Mouse (Mus musculus) heart, adult 8-10 months (tissue): Measurements from ENCODE around the gene Fcrl1. TPM values are rescaled to one million over a fixed set of nuclear protein-coding genes. Genes with fewer than 3 reads are reported as not detected.
"Not testable (repeated sequence)": the region's sequence is repeated elsewhere in the genome, so short reads cannot be mapped to it uniquely, and the experiment has no call there.

Source experiments
- DNase-seq: peaks from one replicate; pipeline ENCODE4 v3.0.0; 2022; ENCODE audit warnings: low spot score
- total RNA-seq, 4 experiments: library from RNA; stranded (reverse); gene quantifications; 2 replicates each; pipeline ENCODE4 v1.2.4; 2022

Gene Fcrl1
- under 1 TPM in 1 of 4 experiments, not detected in 3; 0.46 TPM for total RNA-seq

DNA sequence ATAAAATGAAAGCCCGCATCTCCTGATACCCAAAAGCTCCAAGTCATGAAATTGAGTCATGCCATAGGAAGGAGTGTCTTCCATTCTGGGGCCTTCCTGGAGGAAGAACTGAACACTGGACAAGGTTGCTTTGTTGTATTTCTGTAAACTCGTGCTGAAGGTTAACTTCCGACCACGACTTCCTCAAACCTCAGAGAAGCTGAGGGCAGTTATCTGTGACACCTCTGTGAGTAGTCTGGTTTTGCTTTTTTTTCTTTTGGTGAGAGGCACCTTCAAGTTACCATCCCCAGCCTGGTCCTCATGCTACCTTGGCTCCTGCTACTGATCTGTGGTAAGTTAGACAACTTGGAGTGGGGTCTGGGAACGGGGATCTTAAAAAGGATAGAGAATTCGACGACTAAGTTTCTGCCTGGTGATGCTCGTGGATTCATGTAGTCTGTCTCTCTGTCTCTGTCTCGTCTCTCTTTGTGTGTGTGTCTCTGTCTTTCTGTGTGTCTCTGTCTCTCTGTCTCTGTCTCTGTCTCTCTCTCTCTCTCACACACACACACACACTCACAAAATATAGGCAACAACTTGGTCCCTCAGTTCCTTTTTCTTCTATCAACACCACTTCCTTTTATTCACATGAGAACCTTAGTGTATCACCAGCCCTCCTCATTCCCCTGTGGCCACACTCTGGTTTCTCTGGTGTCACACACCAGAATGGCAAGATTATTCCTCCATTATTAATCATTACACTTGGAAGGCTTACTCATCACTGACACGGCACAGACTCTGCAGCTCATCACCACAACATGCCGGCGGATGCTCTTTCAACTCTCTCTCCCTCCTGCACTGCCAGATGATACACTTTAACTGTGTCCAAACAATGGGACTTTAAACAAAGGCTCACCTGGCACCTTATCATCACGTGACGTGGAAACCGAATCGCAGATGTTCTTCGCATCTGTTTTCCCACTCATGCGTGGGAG lies at the start of gene Fcrl1:
Gene Fcrl1, plus strand, starts transcription at position 193 of the 971 bp plus-strand sequence.
- DNase-seq: no peak

GRCm38 (mm10) chr3:87337899-87338298 lies 38.3 kb upstream of the Fcrl1 start:
- DNase-seq: peak; percentile 53

- DNase-seq: not testable (repeated sequence)
Measured at GRCm38 (mm10) chr3:87350992-87351391, 25.2 kb upstream of the Fcrl1 start.

DNA sequence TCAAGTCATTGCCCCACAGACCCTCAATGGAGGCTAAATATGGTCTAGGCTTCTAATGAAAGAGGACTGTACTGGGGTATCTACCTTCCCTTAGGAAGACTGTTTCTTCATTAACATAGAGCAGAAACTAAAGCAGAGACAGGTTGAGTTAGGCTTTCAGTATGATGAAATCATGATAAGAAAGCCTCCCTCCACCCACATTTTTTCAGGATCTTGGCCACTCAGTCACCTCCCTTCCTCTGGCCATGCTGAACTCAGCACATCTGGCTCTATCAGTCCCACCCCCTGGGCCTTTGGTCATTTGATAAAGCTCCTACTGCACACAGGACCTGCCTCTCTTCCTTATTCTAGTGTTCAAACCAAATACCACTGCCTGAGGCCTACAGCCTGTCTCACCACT lies 18.6 kb upstream of the Fcrl1 start, which contains the start of gene Cd5l:
Gene Cd5l, plus strand, starts transcription at position 301 of the 400 bp plus-strand sequence.
- DNase-seq: no peak

GRCm38 (mm10) chr3:87359215-87359614 lies 17.0 kb upstream of the Fcrl1 start:
- no peak for DNase-seq

GRCm38 (mm10) chr3:87360466-87360865 lies 15.7 kb upstream of the Fcrl1 start:
- no peak for DNase-seq

DNA sequence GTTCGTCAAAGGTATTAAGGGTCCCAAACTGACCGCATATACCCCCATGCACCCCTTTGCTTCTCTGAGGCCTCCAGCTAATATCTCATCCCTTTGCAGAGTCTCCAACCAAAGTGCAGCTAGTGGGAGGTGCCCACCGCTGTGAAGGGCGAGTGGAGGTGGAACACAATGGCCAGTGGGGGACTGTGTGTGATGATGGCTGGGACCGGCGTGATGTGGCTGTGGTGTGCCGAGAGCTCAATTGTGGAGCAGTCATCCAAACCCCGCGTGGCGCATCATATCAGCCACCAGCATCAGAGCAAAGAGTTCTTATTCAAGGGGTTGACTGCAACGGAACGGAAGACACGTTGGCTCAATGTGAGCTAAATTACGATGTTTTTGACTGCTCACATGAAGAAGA lies 10.5 kb upstream of the Fcrl1 start:
- DNase-seq: no peak

DNA sequence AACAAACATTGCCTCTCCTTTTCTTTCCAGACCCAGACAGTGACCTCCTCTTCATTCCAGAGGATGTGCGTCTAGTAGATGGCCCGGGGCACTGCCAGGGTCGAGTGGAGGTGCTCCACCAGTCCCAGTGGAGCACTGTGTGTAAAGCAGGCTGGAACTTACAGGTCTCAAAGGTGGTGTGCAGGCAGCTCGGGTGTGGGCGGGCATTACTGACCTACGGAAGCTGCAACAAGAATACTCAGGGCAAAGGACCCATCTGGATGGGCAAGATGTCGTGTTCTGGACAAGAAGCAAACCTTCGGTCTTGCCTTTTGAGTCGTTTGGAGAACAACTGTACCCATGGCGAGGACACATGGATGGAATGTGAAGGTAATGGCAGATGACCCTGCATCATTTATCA lies 8.7 kb upstream of the Fcrl1 start:
- no peak for DNase-seq

DNA sequence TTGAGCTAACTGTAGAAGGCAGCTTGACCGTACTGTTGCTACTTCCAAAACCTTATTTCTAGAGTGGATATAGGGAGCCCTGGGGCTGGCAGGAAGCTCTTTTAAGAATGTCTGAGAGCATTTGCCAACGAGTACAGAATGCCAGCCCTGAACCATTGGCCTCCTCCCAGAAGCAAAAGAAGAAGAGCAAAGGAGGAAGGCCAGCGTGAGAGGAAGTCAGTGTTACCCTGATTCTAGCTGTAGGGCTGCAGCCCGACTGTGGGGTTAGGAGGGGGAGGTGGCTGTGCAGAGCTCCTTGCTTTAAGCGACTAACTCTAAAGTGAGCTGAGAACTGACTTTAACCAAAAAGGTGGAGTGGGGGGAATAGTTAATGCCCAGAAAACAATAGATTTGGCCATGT lies 7.0 kb upstream of the Fcrl1 start:
- no peak for DNase-seq

DNA sequence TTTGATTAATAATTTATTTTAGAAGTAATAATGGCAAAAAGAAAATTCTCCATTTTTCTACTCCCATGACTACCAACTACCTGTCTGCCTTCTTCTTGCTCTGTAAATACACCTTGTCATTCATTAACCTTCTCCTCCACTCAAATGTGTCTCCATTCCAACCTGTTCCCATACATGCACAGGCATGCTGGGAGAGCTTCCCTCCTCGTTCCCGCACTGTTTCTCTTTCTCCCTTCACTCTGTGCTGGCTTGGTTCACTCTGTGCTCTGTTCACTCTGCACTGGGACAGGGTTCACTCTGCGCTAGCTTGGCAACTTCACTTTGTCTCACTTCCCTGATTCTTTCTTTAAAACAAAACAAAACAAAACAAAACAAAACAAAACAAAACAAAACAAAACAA lies 1.0 kb downstream of the Fcrl1 start:
- DNase-seq: no peak

GRCm38 (mm10) chr3:87377719-87378118 lies 1.5 kb downstream of the Fcrl1 start:
- no peak for DNase-seq

GRCm38 (mm10) chr3:87379641-87380315 lies 3.6 kb downstream of the Fcrl1 start:
- DNase-seq: not testable (repeated sequence)

GRCm38 (mm10) chr3:87381806-87382712 lies 5.9 kb downstream of the Fcrl1 start:
- DNase-seq: no peak

DNA sequence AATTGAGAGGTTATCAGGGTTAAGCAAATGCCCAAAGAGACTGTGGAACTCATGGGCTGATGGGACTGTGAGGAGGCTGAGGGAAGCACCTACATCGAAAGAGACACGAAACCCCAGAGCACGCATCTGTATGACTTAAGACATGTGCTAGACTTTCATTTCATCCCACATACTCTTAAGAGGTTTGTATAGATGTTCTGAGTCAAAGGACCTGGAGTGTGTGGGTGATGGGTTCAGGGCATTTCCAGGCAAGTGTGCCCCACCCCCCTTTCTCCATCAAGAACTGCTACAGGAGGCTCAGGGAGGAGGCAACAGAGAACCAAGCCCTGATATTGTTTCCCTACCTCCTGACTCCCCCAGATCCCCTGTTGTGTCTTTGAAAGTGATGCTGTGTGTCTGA lies 7.1 kb downstream of the Fcrl1 start:
- no peak for DNase-seq

GRCm38 (mm10) chr3:87385105-87385504 lies 8.9 kb downstream of the Fcrl1 start:
- DNase-seq: no peak

GRCm38 (mm10) chr3:87390935-87391334 lies 14.7 kb downstream of the Fcrl1 start:
- DNase-seq: no peak

DNA sequence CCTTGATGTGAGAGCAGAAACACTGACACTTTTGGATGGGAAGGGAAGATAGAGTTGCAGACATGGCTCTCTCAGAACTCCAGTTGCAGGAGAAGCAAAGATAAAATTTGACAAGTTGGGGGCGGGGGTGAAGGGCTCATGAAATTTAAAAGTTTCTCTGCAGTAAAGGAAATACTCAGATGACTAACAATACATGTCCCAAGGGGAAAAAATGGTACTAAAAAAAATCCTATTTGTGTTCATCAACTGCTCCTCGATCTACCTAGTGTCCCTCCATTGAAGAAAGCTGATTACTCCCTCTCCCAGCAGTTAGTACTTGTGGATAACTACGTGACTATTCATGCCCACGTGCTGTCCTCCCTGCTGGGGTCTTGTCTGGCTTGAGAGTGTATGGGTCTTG lies 22.6 kb downstream of the Fcrl1 start:
- no peak for DNase-seq

- DNase-seq: no peak
Measured at GRCm38 (mm10) chr3:87399906-87400305, 23.7 kb downstream of the Fcrl1 start.

DNA sequence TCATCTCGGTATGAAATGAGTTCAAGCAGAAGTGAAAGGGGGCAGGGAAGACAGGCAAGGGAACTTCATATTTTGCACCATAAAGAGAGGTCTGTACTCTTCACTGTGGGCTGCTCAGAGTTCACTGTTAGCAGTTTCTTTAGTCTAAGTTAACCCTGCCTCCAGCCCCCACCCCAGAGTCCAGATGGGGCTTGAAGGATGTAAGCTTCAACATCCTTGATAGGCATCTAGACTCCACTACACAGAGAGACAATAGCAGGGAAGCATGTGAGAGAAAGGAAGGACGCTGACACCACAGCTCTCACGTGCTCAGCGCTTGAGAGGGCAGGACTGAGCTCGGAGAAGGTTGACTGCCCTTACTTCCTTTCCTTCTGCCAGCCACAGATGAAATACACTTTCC lies 25.1 kb downstream of the Fcrl1 start:
- DNase-seq: no peak

GRCm38 (mm10) chr3:87408171-87408570 lies 32.0 kb downstream of the Fcrl1 start:
- no peak for DNase-seq

DNA sequence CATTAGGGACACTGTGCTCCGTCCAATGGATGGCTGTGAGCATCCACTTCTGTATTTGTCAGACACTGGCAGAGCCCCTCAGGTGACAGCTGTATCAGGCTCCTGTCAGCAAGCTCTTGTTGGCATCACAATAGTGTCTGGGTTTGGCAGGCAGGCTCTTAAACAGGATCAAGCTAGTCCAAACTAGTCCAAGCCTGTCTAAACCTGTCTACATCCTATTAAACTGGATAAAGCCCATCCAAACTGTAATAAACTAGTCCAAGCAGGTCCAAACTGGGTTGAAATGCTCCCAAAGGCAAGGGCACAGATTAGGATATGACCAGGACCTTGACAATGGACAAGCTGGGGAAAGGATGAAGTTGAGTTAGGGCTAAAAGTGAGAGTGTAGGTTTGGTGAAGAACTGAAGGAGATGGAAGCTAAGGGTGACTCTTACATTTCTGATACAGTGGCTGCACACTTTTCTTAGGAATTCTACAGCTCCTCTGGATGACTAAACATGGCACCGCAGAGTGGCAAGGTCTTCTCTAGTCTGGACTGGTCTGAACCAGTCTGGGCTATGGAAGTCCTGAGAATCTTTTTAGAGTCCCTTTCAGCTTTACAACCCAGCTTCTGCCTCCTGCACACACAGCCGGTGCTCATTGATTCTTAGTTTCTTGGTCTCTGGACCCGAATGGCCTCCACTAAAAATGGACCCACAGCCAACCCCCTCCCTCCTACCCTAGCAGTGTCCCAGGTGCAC lies 33.2 kb downstream of the Fcrl1 start:
- DNase-seq: no peak
